Mouse (Mus musculus) MEL (cell line): ENCODE results near the gene Fmnl2.

ENCODE experiments used
- CTCF ChIP-seq, 3 experiments: IDR thresholded peaks in 2 of 3; conservative IDR thresholded peaks in 1 of 3; 2 replicates each; pipeline ENCODE4 v1.5.1; 2011 to 2012; ENCODE audit warnings: low read length in 3 of 3, low read depth in 2 of 3, mild to moderate bottlenecking in 2 of 3, improper control_type of control experiment in 1 of 3, inconsistent platforms in 1 of 3, mixed read lengths in 1 of 3, moderate library complexity in 1 of 3; ENCODE audit not compliant: control insufficient read depth in 1 of 3, insufficient read depth in 1 of 3, poor library complexity in 1 of 3, severe bottlenecking in 1 of 3
- ELF1 ChIP-seq: IDR thresholded peaks from 2 replicates; pipeline ENCODE4 v1.6.1; 2014; ENCODE audit warnings: low read depth, mild to moderate bottlenecking, inconsistent platforms, low read length, improper control_type of control experiment, moderate library complexity
- EP300 ChIP-seq, 2 experiments: IDR thresholded peaks; 2 replicates each; pipeline ENCODE4 v1.6.1; 2011; ENCODE audit warnings: improper control_type of control experiment in 2 of 2, low read length in 2 of 2, low read depth in 1 of 2, mild to moderate bottlenecking in 1 of 2
- ETS1 ChIP-seq: IDR thresholded peaks from 2 replicates; pipeline ENCODE4 v1.6.1; 2012; ENCODE audit warnings: low read depth, mild to moderate bottlenecking, inconsistent platforms, low read length, improper control_type of control experiment, moderate library complexity
- HCFC1 ChIP-seq: IDR thresholded peaks from 2 replicates; pipeline ENCODE4 v1.6.1; 2012; ENCODE audit warnings: low read depth, mild to moderate bottlenecking, inconsistent platforms, low read length, improper control_type of control experiment, moderate library complexity
- MYC ChIP-seq: IDR thresholded peaks from 2 replicates; pipeline ENCODE4 v1.6.1; 2011; ENCODE audit warnings: low read depth, mild to moderate bottlenecking, low read length, improper control_type of control experiment, moderate library complexity
- POLR2A ChIP-seq, 2 experiments: IDR thresholded peaks; 2 replicates each; pipeline ENCODE4 v1.6.1; 2011 to 2012; ENCODE audit warnings: low read length in 2 of 2, mild to moderate bottlenecking in 2 of 2, control low read depth in 1 of 2, improper control_type of control experiment in 1 of 2, low read depth in 1 of 2, moderate library complexity in 1 of 2; ENCODE audit not compliant: control insufficient read depth in 1 of 2, insufficient read depth in 1 of 2, poor library complexity in 1 of 2
- POLR2AphosphoS5 ChIP-seq: IDR thresholded peaks from 2 replicates; pipeline ENCODE4 v1.6.1; 2012; ENCODE audit warnings: low read depth, borderline replicate concordance, mild to moderate bottlenecking, inconsistent platforms, low read length, moderate library complexity, mixed read lengths
- RCOR1 ChIP-seq: IDR thresholded peaks from 2 replicates; pipeline ENCODE4 v1.6.1; 2012; ENCODE audit warnings: low read depth, mild to moderate bottlenecking, inconsistent platforms, low read length, improper control_type of control experiment
- TCF12 ChIP-seq: IDR thresholded peaks from 2 replicates; pipeline ENCODE4 v1.6.1; 2014; ENCODE audit warnings: low read depth, mild to moderate bottlenecking, inconsistent platforms, low read length, improper control_type of control experiment, moderate library complexity
- USF1 ChIP-seq: IDR thresholded peaks from 2 replicates; pipeline ENCODE4 v1.6.1; 2014; ENCODE audit warnings: low read depth, mild to moderate bottlenecking, inconsistent platforms, low read length, improper control_type of control experiment, moderate library complexity

DNA sequence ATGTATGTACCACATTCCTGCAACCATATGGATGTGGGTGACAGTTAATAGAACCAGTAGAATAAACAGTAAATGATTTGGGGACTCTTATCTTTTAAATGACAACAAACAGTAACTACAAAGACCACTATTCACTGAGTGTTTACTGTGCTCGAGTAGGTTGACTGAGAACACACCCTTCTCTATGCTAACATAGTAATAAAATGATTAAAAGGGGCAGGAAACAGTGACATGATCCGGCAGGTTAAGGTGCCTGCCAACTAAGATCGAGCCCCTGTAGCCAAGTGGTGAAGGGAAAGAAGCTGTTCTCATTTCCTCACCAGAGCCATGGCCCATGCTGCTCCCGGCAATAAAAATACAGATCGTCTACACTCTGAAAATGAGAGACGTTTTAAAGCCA lies 271.4 kb downstream of the Fmnl2 start:
- TF ChIP-seq HCFC1 (no peak), EP300 (IDR thresholded peaks at IDR 0.05; ENCODE audit: low read depth in 1 of 2, low read length in 2 of 2) (no peak), ELF1 (no peak), RCOR1 (no peak), CTCF (IDR thresholded peaks at IDR 0.05 in 2 of 3, conservative IDR thresholded peaks at IDR 0.05 in 1 of 3; ENCODE audit: control insufficient read depth in 1 of 3, insufficient read depth in 1 of 3, low read depth in 2 of 3, low read length in 3 of 3, poor library complexity in 1 of 3, severe bottlenecking in 1 of 3) (no peak), TCF12 (no peak), USF1 (no peak), POLR2A (IDR thresholded peaks at IDR 0.05; ENCODE audit: control insufficient read depth in 1 of 2, insufficient read depth in 1 of 2, low read depth in 1 of 2, low read length in 2 of 2, poor library complexity in 1 of 2) (no peak), MYC (no peak), ETS1 (no peak), POLR2AphosphoS5 (no peak)
